Mouse (Mus musculus) left cerebral cortex, adult 8-10 months (tissue): ENCODE measurements around the gene Enox1. TPM values are rescaled to one million over a fixed set of nuclear protein-coding genes. Genes with fewer than 3 reads are reported as not detected.

Source experiments
- DNase-seq, 2 experiments: peaks; one replicate each; pipeline ENCODE4 v3.0.0; 2022; ENCODE audit warnings: low spot score in 2 of 2
- total RNA-seq, 4 experiments: library from RNA; stranded (reverse); gene quantifications; 2 replicates each; pipeline ENCODE4 v1.2.4; 2022

Enox1 gene
- total RNA-seq, 4 experiments from 2014 or later = 38.1 to 46.3 (median 40.3) TPM

DNA sequence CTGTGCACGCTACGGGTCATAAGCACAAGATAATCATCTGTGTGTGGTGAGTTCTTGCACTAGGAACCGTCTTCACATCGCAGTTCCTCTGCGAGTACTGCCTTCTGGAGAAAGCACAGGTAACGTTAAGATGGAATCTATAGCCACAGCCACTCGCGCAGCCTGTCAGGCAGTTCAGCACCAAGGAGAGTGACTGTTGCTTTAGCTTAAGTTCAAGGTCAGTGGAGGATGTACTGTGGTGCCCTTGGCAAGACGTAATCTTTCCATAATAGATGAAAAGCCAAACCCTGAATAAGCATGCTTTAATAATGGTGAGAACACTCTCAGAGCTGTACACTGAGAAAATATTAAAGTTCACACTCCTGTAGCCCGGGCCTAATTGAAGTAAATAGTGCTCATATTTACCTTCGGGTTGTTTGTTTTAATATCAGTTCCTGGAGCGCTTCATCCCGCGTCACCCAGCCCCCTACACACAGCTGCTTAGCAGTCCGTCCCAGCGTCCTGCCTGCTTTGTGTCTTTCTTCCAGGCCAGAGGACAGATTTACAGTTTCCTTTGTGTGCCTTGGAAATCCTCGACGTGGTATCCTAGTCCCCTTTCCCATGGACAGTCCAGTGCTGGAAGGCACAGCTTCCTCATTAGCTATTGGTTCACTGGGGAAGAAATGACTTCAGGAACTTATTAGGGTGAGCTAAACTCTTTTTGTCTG, 38.9 kb downstream of the Enox1 start:
- DNase-seq = no peak

DNA sequence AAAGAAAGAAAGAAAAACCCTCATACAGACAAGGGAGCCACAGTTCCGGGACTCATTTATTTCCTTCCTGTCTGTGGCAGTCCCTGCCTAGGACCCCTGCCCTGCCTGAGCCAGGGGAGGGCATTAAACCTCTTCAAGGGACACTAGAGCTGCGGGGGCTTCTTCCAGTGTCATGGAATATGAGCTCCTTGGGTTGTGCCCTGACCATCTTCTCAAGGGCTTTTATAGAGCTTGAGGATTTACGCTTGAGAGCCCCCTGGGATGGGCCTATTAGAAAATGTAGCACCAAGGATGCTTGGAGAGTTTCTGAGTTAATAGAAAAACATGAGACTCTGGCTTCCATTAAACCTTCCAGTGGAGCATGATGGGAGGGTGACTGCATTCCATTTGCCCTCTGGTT, 39.7 kb downstream of the Enox1 start:
- DNase-seq = no peak

DNA sequence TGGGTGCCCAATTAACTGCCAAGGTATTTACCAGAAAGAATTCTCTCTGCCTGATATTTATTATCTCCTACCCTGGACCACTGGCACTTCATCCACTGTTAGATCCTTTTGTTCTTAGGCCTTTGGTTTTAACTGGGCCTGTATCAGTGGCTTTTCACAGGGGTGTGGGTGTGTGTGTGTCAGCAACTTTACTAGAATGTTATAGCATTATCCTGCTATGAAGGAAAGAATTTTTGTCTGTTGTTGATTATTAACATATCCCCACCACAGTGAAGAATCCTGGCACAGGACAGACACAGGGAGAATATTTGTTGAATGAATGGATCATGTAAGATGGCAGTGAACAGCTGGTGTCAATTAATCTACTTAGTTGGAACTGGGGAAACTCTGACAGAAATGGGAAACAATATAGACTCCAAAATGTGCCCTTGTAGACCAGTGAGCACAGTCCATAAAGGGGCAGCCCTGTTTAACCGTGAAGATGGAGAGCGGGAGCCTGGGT, 40.9 kb downstream of the Enox1 start:
- no peak for DNase-seq

DNA sequence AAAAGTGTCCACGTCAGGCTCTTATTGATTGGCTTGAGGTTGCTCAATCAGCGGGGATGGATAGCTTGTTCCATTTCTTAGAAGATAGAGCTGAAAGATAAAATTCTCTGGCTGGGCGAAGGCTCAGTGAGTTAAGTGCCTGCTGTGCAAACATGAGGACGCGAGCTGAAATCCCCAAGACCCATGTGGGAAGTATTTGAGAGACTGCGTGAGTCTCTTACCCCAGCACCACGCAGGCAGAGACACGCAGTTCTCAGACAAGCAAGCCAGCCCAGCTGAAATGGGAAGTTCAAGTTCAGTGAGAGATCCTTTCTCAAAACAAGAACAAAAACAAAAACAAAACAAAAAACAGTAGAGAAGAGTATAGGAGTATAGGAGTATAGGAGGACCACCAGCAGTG, 54.3 kb downstream of the Enox1 start:
- DNase-seq = no peak

DNA sequence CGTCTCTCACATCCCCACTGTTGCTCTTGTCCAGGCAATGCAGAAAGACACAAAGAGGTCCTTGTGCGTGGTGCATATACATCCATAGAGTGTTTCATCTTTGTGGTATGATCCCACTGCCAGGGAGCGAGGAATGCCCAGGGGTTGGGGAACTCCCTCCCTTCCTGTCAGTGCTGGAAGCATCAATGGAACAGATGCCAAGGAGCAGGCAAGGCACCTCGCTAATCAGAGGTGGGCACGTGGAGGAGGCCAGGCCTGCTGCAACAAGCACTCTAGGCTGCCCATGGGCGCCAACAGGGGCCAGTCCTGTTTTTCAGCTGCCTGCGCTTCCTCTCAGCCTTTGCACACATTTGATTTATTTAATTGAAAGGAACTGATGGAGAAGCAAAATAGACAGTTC, 56.6 kb downstream of the Enox1 start:
- DNase-seq = no peak

DNA sequence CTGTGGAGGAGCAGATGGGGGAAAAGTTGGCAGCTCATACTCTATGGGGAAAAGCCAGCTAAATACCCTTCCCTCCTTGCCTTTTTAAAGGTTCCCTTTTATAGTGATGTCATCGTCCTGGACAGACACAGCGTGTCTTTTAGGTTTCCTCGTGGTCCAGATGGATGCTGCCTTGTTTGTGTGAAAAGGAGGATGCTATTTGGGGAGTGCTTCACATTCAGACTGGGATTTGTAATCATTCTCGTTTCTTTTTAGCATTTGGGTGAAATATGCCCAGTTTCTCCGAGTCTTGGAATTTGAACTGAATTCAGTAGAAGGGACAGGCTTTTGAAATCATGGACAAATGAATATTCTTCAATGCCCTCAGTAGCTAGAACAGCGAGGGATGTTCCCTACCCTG, 58.3 kb downstream of the Enox1 start:
- peak in 1 of 2 experiments; percentile 52 for DNase-seq

DNA sequence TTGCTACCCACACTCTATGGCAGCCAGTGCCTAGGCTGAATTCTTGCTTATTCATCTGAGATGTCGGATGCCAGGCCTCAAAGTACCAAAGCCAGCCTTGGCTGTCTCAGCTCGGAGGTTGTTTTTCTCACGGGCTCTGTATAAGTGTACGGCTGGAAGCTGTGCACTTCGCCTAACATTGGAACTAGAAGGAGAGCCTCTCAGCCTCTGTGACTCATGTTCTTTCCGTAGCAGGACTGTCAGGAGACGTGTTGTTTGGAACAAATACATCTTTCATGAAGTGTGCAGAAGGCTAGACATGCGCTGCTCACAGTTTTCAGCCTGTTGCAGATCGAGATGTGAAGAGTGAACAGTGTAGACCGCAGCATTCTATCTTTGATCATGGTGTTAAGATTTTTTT, 68.8 kb downstream of the Enox1 start:
- peak in 1 of 2 experiments; percentile 70 for DNase-seq

DNA sequence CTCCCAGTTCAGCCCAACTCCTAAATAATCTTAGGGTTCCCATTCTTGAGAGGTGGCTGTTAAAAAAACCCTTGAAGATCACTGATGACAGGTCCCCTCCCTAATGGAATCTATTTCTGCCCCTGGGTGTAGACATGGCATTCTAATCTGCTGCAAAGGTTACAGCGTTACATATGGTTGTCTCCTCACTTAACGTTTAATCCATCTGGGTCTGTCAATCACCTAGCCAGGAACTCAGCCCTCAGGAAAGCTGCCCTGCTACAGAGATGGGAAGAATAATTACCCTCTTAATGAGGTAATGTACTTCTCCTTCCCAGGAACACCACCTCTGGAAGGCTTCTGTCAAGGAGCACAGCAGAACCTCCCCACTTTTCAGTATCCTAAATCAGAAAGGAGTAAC, 82.2 kb downstream of the Enox1 start:
- DNase-seq = no peak

DNA sequence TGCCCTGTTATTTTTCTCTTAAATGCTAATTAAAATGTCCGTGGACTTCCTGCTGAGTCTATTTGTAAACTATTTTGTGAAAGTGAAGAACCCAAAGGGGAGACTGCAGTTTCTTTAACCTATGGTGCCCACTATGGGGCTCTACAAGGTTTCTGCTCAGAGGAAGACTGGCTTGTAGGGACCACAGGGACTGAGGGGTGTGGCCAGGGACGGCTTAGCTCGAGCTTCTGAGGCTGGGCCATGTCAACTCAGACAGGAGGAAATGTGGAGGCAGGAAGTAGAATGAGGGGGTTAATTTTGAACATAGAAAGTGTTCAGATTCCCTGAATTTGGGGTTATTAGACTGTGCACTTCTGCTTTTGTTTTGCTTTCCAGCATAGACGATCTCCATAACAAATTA, 82.8 kb downstream of the Enox1 start:
- no peak for DNase-seq

DNA sequence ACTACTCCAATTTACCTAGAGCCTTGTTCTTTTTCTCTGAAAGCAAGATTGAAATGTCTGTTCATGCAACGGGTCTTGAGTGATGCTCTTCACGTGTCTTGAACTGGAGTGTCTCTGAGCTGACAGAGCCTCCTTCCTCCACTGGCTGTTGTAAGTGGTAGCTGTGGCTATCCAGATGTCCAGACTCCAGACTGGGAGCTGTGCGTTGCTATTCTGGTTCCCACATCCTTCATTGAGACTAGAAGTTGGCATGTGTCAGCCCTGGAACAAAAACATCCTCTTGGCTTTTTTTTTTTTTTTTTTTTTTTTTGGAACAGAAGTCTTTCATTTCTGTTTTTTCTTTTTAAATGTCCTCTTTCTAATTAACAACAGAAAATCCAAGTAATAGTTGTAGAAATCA, 90.4 kb downstream of the Enox1 start:
- no peak for DNase-seq

DNA sequence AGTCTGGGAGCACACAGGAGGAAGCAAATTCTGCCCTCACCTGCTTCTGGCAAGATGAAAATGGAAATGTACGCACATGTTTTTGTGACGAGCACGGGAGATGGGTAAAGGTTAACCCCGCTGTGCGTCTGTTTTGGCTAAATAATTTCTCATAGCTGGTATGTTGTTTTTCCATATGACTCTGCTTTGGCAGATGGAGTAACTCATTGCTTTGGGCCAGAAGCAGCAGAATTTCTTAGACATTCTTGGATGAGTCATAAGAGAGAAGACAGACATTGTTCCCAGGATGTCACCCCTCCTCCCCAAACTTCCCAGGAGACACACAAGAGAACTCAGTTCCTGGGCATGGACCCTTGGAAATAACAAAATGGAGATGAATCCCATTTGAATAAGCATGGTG, 91.9 kb downstream of the Enox1 start:
- DNase-seq = no peak

DNA sequence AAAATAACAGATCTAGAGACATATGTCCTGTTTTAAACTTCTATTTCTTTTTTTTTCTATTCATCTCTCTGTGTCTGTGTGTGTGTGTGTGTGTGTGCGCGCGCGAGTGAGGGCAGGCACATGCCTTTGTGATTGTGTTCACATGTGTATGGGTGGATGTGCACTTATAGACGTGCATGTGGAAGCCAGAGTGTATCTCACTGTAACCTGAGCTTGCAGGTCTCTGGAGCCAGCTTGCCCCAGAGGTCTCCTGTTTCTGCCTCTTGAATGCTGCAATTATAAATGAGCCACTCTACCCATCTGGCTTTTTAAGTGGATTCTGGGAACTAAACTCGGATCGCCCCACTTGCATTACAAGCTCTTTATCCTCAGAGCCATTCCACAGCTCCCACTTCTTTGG, 92.4 kb downstream of the Enox1 start:
- no peak for DNase-seq

DNA sequence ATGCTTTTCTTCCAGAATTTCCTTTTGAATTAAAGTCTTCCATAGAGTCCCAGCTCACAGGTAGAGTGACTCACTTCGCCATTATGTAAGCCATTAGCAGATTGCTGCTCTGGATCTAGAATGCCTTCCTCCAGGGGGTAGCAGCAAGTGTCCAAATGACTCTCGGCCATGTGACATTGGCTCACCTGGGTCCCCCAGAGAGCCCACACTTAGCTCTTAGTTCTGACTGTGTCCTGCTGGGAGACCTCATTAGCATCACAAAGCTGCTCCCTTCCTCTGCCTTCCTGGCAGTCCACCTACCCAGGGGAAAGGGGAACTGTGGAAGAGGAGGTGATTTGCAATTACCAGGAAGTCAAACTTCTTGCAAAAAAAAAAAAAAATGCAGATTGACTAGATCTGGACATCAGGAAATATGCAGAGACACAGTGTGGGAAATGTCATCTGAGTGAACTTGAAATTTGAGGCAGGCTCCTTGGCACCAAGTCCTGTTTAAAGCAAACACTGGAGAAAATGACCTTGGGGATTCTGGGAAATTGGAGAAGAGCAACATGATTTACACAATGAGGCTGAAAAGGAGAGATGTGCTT, 94.2 kb downstream of the Enox1 start:
- no peak for DNase-seq

DNA sequence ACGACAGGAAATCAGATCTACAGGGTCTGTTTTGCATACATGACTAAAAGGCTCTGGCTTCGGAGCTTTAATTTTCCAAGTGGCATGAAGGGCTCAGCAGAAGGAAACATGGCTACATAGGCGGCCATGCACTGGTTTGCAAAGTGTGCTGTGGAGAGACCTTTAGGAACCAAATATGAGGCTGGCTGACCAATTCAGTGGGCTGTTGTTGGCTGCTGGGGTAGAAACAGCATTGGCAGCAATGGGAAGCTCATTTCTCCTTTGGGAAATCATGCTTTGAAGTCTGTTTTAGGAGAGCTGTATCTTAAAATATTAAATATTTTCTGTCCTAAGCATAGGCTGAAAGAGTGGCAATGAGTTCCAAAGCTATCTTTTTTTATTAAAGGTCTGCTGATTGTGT, 98.6 kb downstream of the Enox1 start:
- DNase-seq = no peak

DNA sequence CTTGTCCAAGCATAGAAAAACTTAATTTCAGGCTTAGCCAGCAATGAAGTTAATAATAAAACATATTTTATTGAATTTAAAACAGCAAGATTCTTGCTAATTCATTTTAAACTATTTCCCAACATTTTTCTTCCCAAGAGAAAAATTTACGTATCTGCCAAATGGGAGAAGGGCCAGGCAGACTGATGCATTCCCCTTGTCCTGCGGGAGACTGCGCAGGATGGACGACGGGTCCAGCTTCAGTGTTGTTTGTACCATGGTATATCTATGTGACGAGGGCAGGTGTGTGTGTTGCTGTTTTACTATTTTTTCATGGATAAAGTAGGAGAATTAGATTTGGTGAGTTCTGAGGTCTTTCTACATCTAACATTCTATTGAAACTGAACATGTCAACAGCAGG, 99.1 kb downstream of the Enox1 start:
- no peak for DNase-seq

DNA sequence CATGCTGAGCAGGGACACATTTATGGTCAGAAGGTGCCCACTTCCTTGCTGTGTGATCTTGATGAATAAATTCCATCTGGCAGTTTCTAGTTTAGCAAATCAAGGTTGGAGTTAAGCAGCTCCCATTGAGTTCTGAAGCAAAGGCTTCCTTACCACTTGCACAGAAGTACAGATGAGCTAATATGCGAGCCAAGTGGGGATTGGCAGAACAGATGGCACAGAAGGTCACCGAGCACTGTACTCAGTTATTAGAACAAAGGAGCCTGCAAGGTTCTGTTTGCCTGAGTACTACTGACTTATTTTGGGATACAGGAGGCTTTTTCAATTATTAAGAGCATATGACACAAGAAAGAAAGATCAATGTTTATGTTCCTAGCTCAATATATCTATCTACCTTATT, 100.4 kb downstream of the Enox1 start:
- no peak for DNase-seq

DNA sequence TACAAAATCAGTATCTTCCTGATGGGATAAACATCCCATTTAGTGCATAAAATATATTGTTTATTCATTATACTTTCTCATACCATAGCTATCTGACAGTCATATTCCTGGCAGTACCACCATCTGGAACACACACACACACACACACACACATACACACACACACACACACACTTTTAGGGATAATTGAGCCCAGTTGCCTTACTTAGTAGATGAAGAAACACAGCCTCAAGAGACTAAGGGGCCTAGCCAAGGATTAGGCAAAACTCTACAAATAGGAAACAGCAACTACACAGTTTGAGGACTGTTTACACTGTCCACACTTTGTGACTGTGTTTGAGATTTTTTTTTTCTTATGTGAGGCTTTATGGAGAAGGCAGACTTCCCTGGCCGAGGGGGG, 100.9 kb downstream of the Enox1 start:
- DNase-seq = no peak

DNA sequence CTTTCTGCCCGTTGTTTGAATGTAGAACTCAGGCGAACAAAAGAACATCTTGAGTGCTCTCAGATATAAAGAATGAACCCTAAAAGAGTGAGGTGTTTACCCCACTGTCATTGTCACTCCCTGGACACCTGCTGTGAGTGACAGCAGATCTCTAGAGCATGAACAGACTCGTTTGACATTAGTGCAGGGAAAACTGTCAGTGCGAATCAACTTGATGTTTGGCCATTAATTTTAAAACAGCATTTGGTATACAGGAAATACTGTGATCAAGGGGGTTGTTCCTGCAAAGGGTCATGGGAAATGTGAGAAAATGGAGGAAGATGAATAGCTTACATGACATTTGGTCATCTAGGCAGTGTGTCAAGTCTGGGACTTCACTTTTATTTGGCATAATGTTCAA, 101.6 kb downstream of the Enox1 start:
- no peak for DNase-seq

DNA sequence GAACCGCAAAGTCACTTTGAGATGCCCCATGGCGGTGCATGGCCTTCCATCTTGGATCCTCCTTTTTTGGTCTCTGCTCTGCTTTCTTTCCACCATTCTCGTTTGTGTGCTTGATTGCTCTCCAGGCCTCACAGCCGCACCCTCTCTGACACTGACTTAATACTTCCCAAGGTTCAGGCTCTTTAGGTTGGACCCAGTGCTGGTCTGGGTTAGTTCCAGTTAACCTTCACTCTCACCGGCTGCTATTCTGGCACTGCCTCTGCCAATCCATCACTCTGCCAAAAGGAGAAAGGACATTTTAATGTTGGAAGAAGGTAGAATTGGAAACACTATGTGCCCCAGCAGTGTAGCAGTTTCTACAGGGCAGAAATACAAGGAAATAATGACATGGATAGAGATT, 103.1 kb downstream of the Enox1 start:
- no peak for DNase-seq

DNA sequence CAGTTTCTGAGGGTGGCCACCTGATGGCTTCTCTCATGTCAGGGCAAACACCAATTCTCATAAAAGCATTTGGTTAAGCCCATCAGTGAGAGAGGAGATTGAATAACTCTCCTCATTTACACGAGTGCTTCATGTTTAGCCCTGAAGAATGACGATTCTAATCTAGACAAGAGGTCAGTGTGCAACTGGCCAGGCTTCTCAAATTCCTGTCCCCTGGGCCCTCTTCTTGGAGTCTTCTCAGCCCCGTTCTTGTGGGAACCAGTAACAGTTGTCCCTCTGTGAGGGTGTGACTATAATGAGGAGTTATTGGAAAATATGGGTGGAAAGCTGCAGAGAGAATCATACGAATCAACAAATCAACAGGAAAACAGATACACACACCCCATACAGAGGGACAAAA, 103.5 kb downstream of the Enox1 start:
- DNase-seq = no peak

DNA sequence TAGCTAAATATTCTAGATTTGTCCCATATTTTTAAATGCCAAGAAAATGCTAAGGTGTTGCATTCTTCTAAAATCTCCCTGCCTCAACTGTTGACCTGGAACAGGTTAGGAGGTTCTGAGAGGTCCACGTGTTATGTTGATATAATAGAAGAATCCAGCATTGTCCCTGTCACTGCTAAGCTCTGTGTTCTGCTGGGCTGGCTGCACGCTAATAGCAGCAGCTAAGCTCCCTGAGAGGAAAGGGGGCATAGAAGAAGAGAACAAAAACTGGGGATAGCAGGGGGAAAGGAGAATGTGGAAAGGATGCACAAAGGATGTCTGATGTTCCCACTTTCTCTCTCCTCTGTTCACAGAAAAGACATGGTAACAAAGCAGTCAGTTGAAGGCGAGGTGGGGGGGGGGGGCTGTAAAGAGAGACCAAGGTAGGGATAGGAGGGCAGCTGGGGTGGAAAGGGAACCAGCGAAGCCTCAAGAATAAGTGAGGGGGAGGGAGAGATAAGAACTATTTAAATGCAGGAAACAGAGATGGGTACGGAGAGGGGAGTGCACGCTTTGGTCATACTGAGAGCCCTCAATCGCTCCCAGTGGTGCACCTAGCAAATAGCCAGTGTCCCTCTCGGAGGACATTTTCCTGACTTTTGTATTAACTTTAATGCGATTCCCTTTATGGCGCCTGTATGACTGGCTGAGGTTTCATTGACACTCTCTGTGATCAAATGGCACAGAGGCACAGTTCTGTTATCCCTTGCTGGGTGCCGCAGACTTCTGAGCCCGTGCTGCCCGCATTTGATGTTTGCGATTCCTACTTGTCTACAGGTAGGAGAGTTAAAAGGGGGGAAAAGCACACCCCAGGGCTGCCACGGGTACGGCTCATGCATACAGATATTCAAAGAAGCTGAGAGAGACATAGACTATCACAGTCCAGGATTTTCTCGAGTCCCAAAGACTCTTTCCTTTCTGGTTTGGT, 110.5 kb downstream of the Enox1 start:
- no peak for DNase-seq

DNA sequence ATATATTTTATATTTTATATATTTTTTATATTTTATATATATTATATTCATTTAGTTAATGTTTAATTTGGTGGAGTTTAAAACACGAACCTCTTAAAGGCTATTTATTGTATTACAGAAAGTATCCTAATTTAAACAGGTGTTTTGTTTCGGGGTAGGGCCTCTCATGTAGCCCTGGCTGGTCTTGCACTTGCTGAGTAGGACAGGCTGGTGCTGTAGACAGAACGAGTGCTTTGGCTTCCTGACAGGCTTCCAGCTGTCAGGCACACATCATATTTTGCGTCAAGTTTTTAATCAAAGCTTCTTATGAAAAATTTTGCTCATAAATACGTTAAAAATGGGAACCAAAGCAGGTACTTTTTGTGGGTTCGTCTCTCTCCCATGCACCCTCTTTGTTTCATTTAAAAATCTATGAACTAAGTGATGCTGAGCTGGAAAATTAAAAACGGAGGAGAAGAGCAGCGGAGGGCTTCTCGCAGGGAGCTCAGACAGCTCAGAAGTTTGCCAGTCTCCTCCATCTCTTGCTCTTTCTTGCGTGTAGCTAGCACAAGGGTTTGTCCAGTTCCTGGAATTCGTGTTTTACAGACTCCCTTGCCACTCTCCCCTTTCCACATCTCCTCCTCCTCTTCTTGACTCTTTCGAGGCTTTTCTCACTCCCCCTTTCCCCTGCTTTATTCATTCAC, 115.8 kb downstream of the Enox1 start:
- no peak for DNase-seq
